Mouse (Mus musculus): ENCODE results near the gene Gm45808. TPM values are rescaled to one million over a fixed set of nuclear protein-coding genes. Genes with fewer than 3 reads are reported as not detected.
A peak's percentile ranks its signal among the peaks of the same experiment; 100 is the strongest.
"Not testable (repeated sequence)": the region's sequence is repeated elsewhere in the genome, so short reads cannot be mapped to it uniquely, and the experiment has no call there.

Gm45808 gene
- polyA plus RNA-seq, 1 experiment from 2014 or later: not detected

DNA sequence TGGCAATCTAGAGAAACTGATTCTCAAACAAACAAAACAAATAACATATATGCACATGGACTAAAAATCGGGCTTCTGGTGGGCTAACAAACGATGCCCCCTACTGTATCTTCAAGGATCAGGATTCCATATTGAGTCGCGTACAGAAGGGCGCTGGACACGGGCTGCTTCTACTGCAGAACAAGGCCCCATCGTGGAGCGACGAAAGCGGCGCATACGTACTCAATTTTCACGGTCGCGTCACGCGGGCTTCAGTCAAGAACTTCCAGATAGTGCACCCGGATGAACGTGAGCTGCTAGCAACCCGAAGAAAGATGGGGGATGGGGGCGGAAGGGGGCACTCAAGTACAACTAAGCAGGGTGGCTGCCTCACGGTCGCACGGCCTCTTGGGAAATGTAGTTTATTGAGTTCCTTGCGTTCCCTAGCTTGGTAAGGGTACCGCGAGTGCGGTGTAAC is 35.1 kb upstream of the Gm45808 start:
- H3K9me3 ChIP-seq (replicated peaks): no peaks in the 10 kb centered on the region
- DNase-seq (ENCODE audit: low spot score): peak; percentile 87
- peak overlapping the region; percentile 63 for H3K4me3 ChIP-seq
- H3K27me3 ChIP-seq (ENCODE audit: low read depth, poor library complexity, severe bottlenecking): no peaks in the 10 kb centered on the region
- H3K36me3 ChIP-seq: peaks cover 11% of the 10 kb centered on the region
- H3K4me1 ChIP-seq: peaks cover 35% of the 10 kb centered on the region
- under 1% methylated on average over 28 of the region's 28 CpGs for WGBS
- H3K27ac ChIP-seq (replicated peaks): peak overlapping the region; percentile 91

- DNase-seq (ENCODE audit: low spot score): no peak
- H3K36me3 ChIP-seq: peaks cover 11% of the 10 kb centered on the region
- H3K27ac ChIP-seq (replicated peaks): no peak overlapping the region
- WGBS: 96% methylated on average over 7 of the region's 7 CpGs
- no peaks in the 10 kb centered on the region for H3K27me3 ChIP-seq (ENCODE audit: low read depth, poor library complexity, severe bottlenecking)
- H3K4me1 ChIP-seq: peaks cover 40% of the 10 kb centered on the region
- H3K4me3 ChIP-seq: no peak overlapping the region
- no peaks in the 10 kb centered on the region for H3K9me3 ChIP-seq (replicated peaks)
Measured at GRCm38 (mm10) chr7:45520605-45521004, 34.0 kb upstream of the Gm45808 start.

DNA sequence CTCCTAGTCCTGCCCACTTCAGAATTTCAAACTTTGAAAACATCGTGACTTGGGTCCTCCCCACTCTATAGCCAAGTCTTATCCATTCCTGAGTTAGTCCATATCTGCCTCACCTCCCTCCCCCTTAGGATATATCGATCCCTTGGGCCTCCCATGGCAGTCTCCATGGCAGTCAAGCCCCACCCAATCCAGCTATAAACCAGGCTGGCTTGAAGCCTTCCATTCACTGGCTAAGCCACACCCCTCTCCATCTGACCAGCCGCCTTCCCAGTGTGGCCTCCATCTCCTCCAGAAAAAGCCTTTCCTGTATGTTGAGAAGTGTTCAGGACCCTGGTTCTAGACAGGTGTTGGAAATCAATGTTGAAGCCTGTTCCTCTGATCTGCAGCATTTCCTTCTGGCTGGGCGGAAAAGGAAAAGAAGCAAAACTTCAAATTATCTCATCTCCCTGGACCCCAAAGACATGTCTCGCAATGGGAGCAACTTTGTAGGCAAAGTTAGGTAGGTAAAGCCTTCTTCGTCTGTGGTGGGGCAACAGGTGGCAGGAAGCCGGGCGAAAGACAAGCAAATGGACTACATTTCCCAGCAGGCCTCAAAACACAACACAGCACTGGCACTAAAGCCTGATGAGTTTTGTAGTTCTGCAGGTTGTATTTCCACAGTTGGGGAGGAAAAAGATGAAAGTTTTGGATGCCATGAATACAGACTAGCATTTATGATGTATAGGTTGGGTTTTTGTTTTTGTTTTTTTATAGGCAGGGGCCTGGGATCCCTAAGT is 32.9 kb upstream of the Gm45808 start:
- Histone ChIP-seq H3K27me3 (ENCODE audit: low read depth, poor library complexity, severe bottlenecking) (no peaks in the 10 kb centered on the region), H3K36me3 (peaks cover 11% of the 10 kb centered on the region), H3K9me3 (replicated peaks) (no peaks in the 10 kb centered on the region), H3K27ac (replicated peaks) (no peak overlapping the region), H3K4me3 (no peak overlapping the region), H3K4me1 (peaks cover 33% of the 10 kb centered on the region)
- 84% methylated on average over 8 of the region's 8 CpGs for WGBS
- no peak for DNase-seq (ENCODE audit: low spot score)

GRCm38 (mm10) chr7:45518618-45519017 is 32.0 kb upstream of the Gm45808 start:
- peaks cover 4% of the 10 kb centered on the region for H3K36me3 ChIP-seq
- H3K27me3 ChIP-seq (ENCODE audit: low read depth, poor library complexity, severe bottlenecking): no peaks in the 10 kb centered on the region
- H3K9me3 ChIP-seq (replicated peaks): no peaks in the 10 kb centered on the region
- WGBS: 92% methylated on average over 16 of the region's 16 CpGs
- no peak overlapping the region for H3K4me3 ChIP-seq
- peaks cover 27% of the 10 kb centered on the region for H3K4me1 ChIP-seq
- H3K27ac ChIP-seq (replicated peaks): no peak overlapping the region
- no peak for DNase-seq (ENCODE audit: low spot score)

GRCm38 (mm10) chr7:45516846-45517245 is 30.2 kb upstream of the Gm45808 start:
- peaks cover 13% of the 10 kb centered on the region; the same call in 1 of the 2 replicates for H3K4me1 ChIP-seq
- not testable (repeated sequence) for H3K27ac ChIP-seq (replicated peaks); H3K9me3 ChIP-seq (replicated peaks); H3K4me3 ChIP-seq; H3K36me3 ChIP-seq; DNase-seq (ENCODE audit: low spot score); H3K27me3 ChIP-seq (ENCODE audit: low read depth, poor library complexity, severe bottlenecking)
- 68% methylated on average over 5 of the region's 5 CpGs for WGBS

DNA sequence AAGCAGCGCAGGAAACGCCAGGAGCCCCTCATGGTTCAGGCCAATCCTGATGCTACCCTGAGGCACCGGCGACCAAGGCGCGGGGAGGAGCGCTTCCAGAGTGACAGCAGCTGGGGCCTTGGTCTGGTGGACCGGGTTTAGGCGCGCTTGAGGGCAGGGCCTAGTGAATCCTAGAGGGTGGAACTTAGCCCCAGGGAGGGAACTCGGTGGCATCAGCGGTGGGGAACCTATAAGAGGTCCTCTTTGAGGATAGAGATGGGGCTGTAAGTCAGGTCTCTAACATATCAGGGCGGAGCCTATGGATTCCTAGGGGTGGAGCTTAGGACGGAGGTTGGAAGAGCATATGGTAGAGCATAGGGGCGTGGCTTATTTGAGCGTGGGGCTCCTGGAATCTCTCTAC is 28.8 kb upstream of the Gm45808 start:
- Histone ChIP-seq H3K36me3 (no peaks in the 10 kb centered on the region), H3K4me1 (peaks cover 9% of the 10 kb centered on the region; the same call in 1 of the 2 replicates), H3K27me3 (ENCODE audit: low read depth, poor library complexity, severe bottlenecking) (no peaks in the 10 kb centered on the region), H3K9me3 (replicated peaks) (no peaks in the 10 kb centered on the region), H3K4me3 (0 out of 2 replicates have a peak overlapping the region, but pooled peaks have one; percentile 3), H3K27ac (replicated peaks) (no peak overlapping the region)
- DNase-seq (ENCODE audit: low spot score): peak; percentile 26
- WGBS: 27% methylated on average over 16 of the region's 16 CpGs

DNA sequence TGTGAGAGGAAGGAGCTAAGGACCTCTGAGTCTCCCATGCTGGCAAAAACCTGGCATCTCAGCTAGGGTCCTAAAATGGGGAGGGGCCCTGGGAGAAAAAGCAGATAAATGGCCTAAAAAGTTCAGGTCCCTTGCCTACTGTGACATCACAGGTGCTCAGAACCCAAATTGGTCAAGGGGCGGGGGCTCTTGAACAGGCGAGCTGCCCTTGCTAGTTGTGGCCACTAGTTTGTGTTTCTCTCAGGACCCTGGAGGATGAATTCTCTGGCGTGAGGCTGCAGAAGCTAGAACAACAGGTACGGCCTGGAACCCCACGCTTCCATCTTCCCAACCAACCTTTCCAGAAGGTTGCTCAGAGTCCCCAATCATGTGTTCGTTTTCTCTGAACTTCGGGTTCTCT is 27.8 kb upstream of the Gm45808 start:
- no peaks in the 10 kb centered on the region for H3K9me3 ChIP-seq (replicated peaks)
- H3K36me3 ChIP-seq: no peaks in the 10 kb centered on the region
- DNase-seq (ENCODE audit: low spot score): no peak
- H3K4me1 ChIP-seq: peaks cover 14% of the 10 kb centered on the region
- WGBS: 88% methylated on average over 7 of the region's 7 CpGs
- no peak overlapping the region for H3K4me3 ChIP-seq
- H3K27ac ChIP-seq (replicated peaks): no peak overlapping the region
- H3K27me3 ChIP-seq (ENCODE audit: low read depth, poor library complexity, severe bottlenecking): no peaks in the 10 kb centered on the region

DNA sequence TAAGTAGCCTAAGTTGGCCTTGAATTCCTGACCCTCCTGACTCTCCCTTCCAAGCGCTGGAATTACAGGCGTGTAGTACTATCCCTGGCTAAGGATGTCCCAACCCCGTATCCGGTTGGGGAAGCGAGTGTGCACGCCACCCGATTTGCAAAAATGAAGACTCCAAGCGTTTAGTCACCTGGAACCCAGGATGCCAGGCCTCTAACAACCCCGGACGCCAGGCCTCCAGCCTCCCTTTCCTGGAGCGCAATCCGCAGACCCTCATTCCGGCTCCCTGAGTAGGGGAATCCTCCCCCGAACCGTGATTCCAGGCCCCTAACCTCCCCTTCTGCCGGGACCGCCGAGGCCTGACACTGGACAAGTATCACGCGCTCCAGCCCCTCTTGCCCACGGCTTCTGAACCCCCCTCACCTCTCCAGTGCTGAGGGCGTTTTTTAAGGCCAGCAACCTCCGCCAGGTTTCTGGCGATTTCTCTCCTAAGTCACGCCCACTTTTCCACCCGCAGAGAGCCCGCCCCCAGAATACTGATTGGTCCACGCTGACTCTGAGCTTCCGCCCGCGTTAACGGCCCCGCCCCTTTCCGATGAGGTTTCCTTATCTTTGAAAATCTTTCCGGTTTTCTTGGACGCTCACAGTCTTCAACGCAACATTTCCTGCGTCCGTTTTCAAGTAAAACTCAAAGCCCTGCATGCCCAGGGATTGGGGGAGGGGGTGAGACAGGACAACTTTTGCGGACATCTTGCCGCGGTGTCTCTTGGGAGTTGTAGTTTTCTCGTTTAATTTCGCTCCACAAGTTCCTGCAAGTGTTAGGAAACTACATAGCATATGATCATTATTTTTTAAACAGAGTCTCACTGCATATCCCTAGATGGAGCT is 23.5 kb upstream of the Gm45808 start, which contains the start of gene Nucb1:
Gene Nucb1 (minus strand): TSS at position 495 of the 876 bp plus-strand sequence.
- peaks cover 15% of the 10 kb centered on the region for H3K4me1 ChIP-seq
- H3K27ac ChIP-seq (replicated peaks): peak within 1 kb of the TSS; percentile 90
- no peaks in the 10 kb centered on the region for H3K9me3 ChIP-seq (replicated peaks)
- H3K4me3 ChIP-seq: peak within 1 kb of the TSS; percentile 67
- WGBS: under 1% methylated on average over 44 of the region's 44 CpGs
- H3K36me3 ChIP-seq: peaks cover 20% of the 10 kb centered on the region
- DNase-seq (ENCODE audit: low spot score): peak; percentile 91
- H3K27me3 ChIP-seq (ENCODE audit: low read depth, poor library complexity, severe bottlenecking): no peaks in the 10 kb centered on the region

- Histone ChIP-seq H3K4me1 (peaks cover 15% of the 10 kb centered on the region), H3K9me3 (replicated peaks) (no peaks in the 10 kb centered on the region), H3K4me3 (peak overlapping the region; percentile 67), H3K27ac (replicated peaks) (peak overlapping the region; percentile 90), H3K36me3 (peaks cover 26% of the 10 kb centered on the region), H3K27me3 (ENCODE audit: low read depth, poor library complexity, severe bottlenecking) (no peaks in the 10 kb centered on the region)
- DNase-seq (ENCODE audit: low spot score): no peak
- WGBS: 49% methylated on average over 19 of the region's 19 CpGs
Measured at GRCm38 (mm10) chr7:45509181-45509882, 22.7 kb upstream of the Gm45808 start.

GRCm38 (mm10) chr7:45508561-45508960 is 21.9 kb upstream of the Gm45808 start:
- no peak overlapping the region for H3K27ac ChIP-seq (replicated peaks)
- H3K9me3 ChIP-seq (replicated peaks): no peaks in the 10 kb centered on the region
- no peak for DNase-seq (ENCODE audit: low spot score)
- H3K36me3 ChIP-seq: peaks cover 26% of the 10 kb centered on the region
- peaks cover 15% of the 10 kb centered on the region for H3K4me1 ChIP-seq
- H3K27me3 ChIP-seq (ENCODE audit: low read depth, poor library complexity, severe bottlenecking): no peaks in the 10 kb centered on the region
- 94% methylated on average over 6 of the region's 6 CpGs for WGBS
- peak overlapping the region; percentile 67; the same call in 1 of the 2 replicates for H3K4me3 ChIP-seq

- WGBS: 89% methylated on average over 6 of the region's 6 CpGs
- DNase-seq (ENCODE audit: low spot score): no peak
- H3K9me3 ChIP-seq (replicated peaks): no peaks in the 10 kb centered on the region
- H3K36me3 ChIP-seq: peaks cover 35% of the 10 kb centered on the region
- H3K27ac ChIP-seq (replicated peaks): no peak overlapping the region
- H3K27me3 ChIP-seq (ENCODE audit: low read depth, poor library complexity, severe bottlenecking): no peaks in the 10 kb centered on the region
- no peak overlapping the region for H3K4me3 ChIP-seq
- peaks cover 15% of the 10 kb centered on the region for H3K4me1 ChIP-seq
Measured at GRCm38 (mm10) chr7:45507583-45507982, 21.0 kb upstream of the Gm45808 start.

GRCm38 (mm10) chr7:45498427-45498826 is 11.8 kb upstream of the Gm45808 start:
- Histone ChIP-seq H3K9me3 (replicated peaks) (no peaks in the 10 kb centered on the region), H3K36me3 (peaks cover 97% of the 10 kb centered on the region), H3K27ac (replicated peaks) (no peak overlapping the region), H3K27me3 (ENCODE audit: low read depth, poor library complexity, severe bottlenecking) (no peaks in the 10 kb centered on the region), H3K4me3 (no peak overlapping the region), H3K4me1 (no peaks in the 10 kb centered on the region)
- 95% methylated on average over 6 of the region's 6 CpGs for WGBS
- no peak for DNase-seq (ENCODE audit: low spot score)
